Comparison of ENCODE assay signal across 9 mouse cellular contexts in genomic region chr2:28517206-28517909, GRCm38 (mm10). TPM values are rescaled to one million over a fixed set of nuclear protein-coding genes. Genes with fewer than 3 reads are reported as not detected.
DNase-seq lines count a peak whose midpoint lies in the region; ATAC-seq and TF ChIP-seq lines count a peak whose summit lies in the region.
"Had no signal": no experiment of that assay in that cellular context is flagged by ENCODE, and none has a peak within 500 bp of the region (broad histone marks: within the 10 kb centered on the region; RNA-seq: fewer than 3 reads in every experiment).

No protein-coding gene starts in this region.

- TF ChIP-seq POLR2A in kidney, adult 2 months (IDR thresholded peaks at IDR 0.05; ENCODE audit: low read depth, low read length) = no peak

- H3K36me3 ChIP-seq in kidney, adult 2 months (ENCODE audit: control insufficient read depth, insufficient read depth, low read length) = no peaks in the 10 kb centered on the region
- no peaks in the 10 kb centered on the region for H3K36me3 ChIP-seq in lung, embryonic 14.5 days (ENCODE audit: insufficient read depth)
- H3K36me3 ChIP-seq: liver, embryonic 15.5 days had no signal

- H3K27me3 ChIP-seq in kidney, adult 2 months (replicated peaks; ENCODE audit: control insufficient read depth, insufficient read depth, low read length) = no peaks in the 10 kb centered on the region
- H3K27me3 ChIP-seq in lung, embryonic 14.5 days (ENCODE audit: insufficient read depth, low read length) = no peaks in the 10 kb centered on the region

- ATAC-seq in lung, embryonic 14.5 days (ENCODE audit: insufficient read depth) = 0 out of 2 replicates have a peak, but pooled peaks have one; percentile 7

- no peak overlapping the region for H3K4me2 ChIP-seq in lung, embryonic 14.5 days
- H3K4me2 ChIP-seq: liver, embryonic 15.5 days had no signal

- H3K4me1 ChIP-seq in kidney, adult 2 months (ENCODE audit: control insufficient read depth, insufficient read depth, low read length) = peaks cover 25% of the 10 kb centered on the region; the same call in 1 of the 2 replicates
- H3K4me1 ChIP-seq in lung, embryonic 14.5 days (ENCODE audit: insufficient read depth) = peaks cover 6% of the 10 kb centered on the region; the same call in 1 of the 2 replicates

- H3K9me3 ChIP-seq in lung, embryonic 14.5 days (ENCODE audit: low read depth, low read length) = no peaks in the 10 kb centered on the region
- H3K9me3 ChIP-seq: liver, embryonic 15.5 days had no signal

- intact Hi-C loops in gastrocnemius, postnatal 36 days (cut with DNase I) = loop anchor here (1.0 kb wide), 1 partner anchor 30 kb away; no protein-coding TSS in a partner anchor

- no peak overlapping the region for H3K4me3 ChIP-seq in kidney, adult 2 months (ENCODE audit: insufficient read depth, low read depth, low read length)
- no peak overlapping the region for H3K4me3 ChIP-seq in lung, embryonic 14.5 days (ENCODE audit: low read depth, low read length)
- H3K4me3 ChIP-seq: liver, embryonic 15.5 days had no signal

- H3K27ac ChIP-seq in kidney, adult 2 months (ENCODE audit: insufficient read depth, low read depth, low read length) = peak overlapping the region; percentile 6
- no peak overlapping the region for H3K27ac ChIP-seq in lung, embryonic 14.5 days (ENCODE audit: low read depth)
- H3K27ac ChIP-seq: liver, embryonic 15.5 days had no signal

- peak; percentile 94 for DNase-seq in CD4-positive, CD25-positive, alpha-beta regulatory T cell, adult 2 months (ENCODE audit: low read depth, low spot score)
- DNase-seq in R1 (ENCODE audit: low read depth, low spot score) = peak; percentile 96
- DNase-seq in cerebellum, postnatal 25 days = peak; percentile 78 to 90
- DNase-seq in gastrocnemius, postnatal 36 days = peak; percentile 77 to 81
- DNase-seq in kidney, adult 2 months = peak; percentile 90
- peak; percentile 85 for DNase-seq in lung, embryonic 14.5 days
- peak; percentile 87 for DNase-seq in retina, embryonic 14.5 days (ENCODE audit: low spot score)
- peak; percentile 91 for DNase-seq in urinary bladder, postnatal 14 days (ENCODE audit: low spot score)

- H3K9ac ChIP-seq in lung, embryonic 14.5 days = no peak overlapping the region
- H3K9ac ChIP-seq: liver, embryonic 15.5 days had no signal

- 26% methylated on average over 5 of the region's 5 CpGs for WGBS in kidney, adult 2 months
- 43% methylated on average over 5 of the region's 5 CpGs for WGBS in lung, embryonic 14.5 days

- TF ChIP-seq CTCF in kidney, adult 2 months (conservative IDR thresholded peaks at IDR 0.05; ENCODE audit: insufficient read depth, insufficient read length, low read depth, low read length) = peak; percentile 98
- peak; percentile 89 for TF ChIP-seq CTCF in lung, embryonic 14.5 days (IDR thresholded peaks at IDR 0.05; ENCODE audit: low read depth)

RNA-seq across cellular contexts. Expression of gene Ralgds, which starts 4.4 kb away (rescaled TPM):
- 1 to 10 TPM; 8.5 to 9.4 TPM for total RNA-seq in gastrocnemius, postnatal 36 days (2021)
- 24.6 and 32.3 TPM in 2 replicates for polyA plus RNA-seq in kidney, adult 2 months (2012; rRNA removed)
- polyA plus RNA-seq in lung, embryonic 14.5 days (2014; fragmentation: Nextera tagmentation; extraction: Ambion mirVana) = 34.3 and 34.7 TPM in 2 replicates

RNA-seq across cellular contexts. Expression of gene Gm10134, which starts 11.5 kb away (rescaled TPM):
- not detected for total RNA-seq in gastrocnemius, postnatal 36 days (2021)
- 0.33 TPM in 1 of 2 replicates, not detected in the other for polyA plus RNA-seq in kidney, adult 2 months (2012; rRNA removed)
- polyA plus RNA-seq in lung, embryonic 14.5 days (2014; fragmentation: Nextera tagmentation; extraction: Ambion mirVana) = 1.2 and 2.4 TPM in 2 replicates

RNA-seq across cellular contexts. Expression of gene Gbgt1, which starts 20.7 kb away (rescaled TPM):
- 1 to 10 TPM in 1 of 2 experiments, under 1 TPM in 1; 0.79 to 1.2 TPM for total RNA-seq in gastrocnemius, postnatal 36 days (2021)
- polyA plus RNA-seq in kidney, adult 2 months (2012; rRNA removed) = 1.2 and 1.3 TPM in 2 replicates
- 0.41 and 0.76 TPM in 2 replicates for polyA plus RNA-seq in lung, embryonic 14.5 days (2014; fragmentation: Nextera tagmentation; extraction: Ambion mirVana)

RNA-seq across cellular contexts. Expression of gene Cel, which starts 45.8 kb away (rescaled TPM):
- not detected for total RNA-seq in gastrocnemius, postnatal 36 days (2021)
- 0.15 TPM in 1 of 2 replicates, not detected in the other for polyA plus RNA-seq in kidney, adult 2 months (2012; rRNA removed)
- polyA plus RNA-seq in lung, embryonic 14.5 days (2014; fragmentation: Nextera tagmentation; extraction: Ambion mirVana) = not detected in 2 replicates

RNA-seq across cellular contexts. Expression of gene Mrps2, which starts 49.5 kb away (rescaled TPM):
- total RNA-seq in gastrocnemius, postnatal 36 days (2021) = 10 to 100 TPM; 21.4 to 24.8 TPM
- polyA plus RNA-seq in kidney, adult 2 months (2012; rRNA removed) = 65.7 and 72.7 TPM in 2 replicates
- polyA plus RNA-seq in lung, embryonic 14.5 days (2014; fragmentation: Nextera tagmentation; extraction: Ambion mirVana) = 58.5 and 59.9 TPM in 2 replicates
